Mouse (Mus musculus): ENCODE data around the gene Gal3st3.
"Not testable (repeated sequence)": the region's sequence is repeated elsewhere in the genome, so short reads cannot be mapped to it uniquely, and the experiment has no call there.

Gal3st3 gene

GRCm38 (mm10) chr19:5309025-5309424 is 10.9 kb downstream of the Gal3st3 start:
- peak in 1 of 2 experiments; percentile 47 for DNase-seq

GRCm38 (mm10) chr19:5313189-5313588 is 15.1 kb downstream of the Gal3st3 start:
- no peak for DNase-seq

GRCm38 (mm10) chr19:5323801-5324200 is 25.7 kb downstream of the Gal3st3 start:
- peak in 1 of 2 experiments; percentile 18 for DNase-seq

GRCm38 (mm10) chr19:5327970-5328369 is 29.8 kb downstream of the Gal3st3 start:
- DNase-seq: no peak

GRCm38 (mm10) chr19:5334741-5335140 is 36.6 kb downstream of the Gal3st3 start:
- no peak for DNase-seq

GRCm38 (mm10) chr19:5335441-5335840 is 37.3 kb downstream of the Gal3st3 start, which contains the start of gene Catsper1:
Gene Catsper1 (plus strand): TSS chr19:5335741.
- no peak for DNase-seq

- DNase-seq: peak; percentile 81 to 88
Measured at GRCm38 (mm10) chr19:5337975-5338374, 39.8 kb downstream of the Gal3st3 start.

GRCm38 (mm10) chr19:5341360-5341759 is 43.2 kb downstream of the Gal3st3 start:
- DNase-seq: no peak

- DNase-seq: no peak
Measured at GRCm38 (mm10) chr19:5345297-5346131, 47.4 kb downstream of the Gal3st3 start.

- DNase-seq: no peak
Measured at GRCm38 (mm10) chr19:5348064-5348463, 49.9 kb downstream of the Gal3st3 start.

- peak; percentile 59 to 61 for DNase-seq
Measured at GRCm38 (mm10) chr19:5348526-5349501, 50.7 kb downstream of the Gal3st3 start.

- not testable (repeated sequence) for DNase-seq
Measured at GRCm38 (mm10) chr19:5349502-5349873, 51.4 kb downstream of the Gal3st3 start, which contains the start of gene Cst6. Gene Cst6 (minus strand): TSS chr19:5349574.

- no peak for DNase-seq
Measured at GRCm38 (mm10) chr19:5353609-5354008, 55.5 kb downstream of the Gal3st3 start.

- no peak for DNase-seq
Measured at GRCm38 (mm10) chr19:5356080-5356479, 57.9 kb downstream of the Gal3st3 start.

Measured in cerebellum, postnatal 14 days (tissue).